Mouse (Mus musculus): Measurements from ENCODE around the gene Sptb. TPM values are rescaled to one million over a fixed set of nuclear protein-coding genes. Genes with fewer than 3 reads are reported as not detected.

Gene Sptb
- polyA plus RNA-seq, 1 experiment from 2014 or later = 3.8 TPM

- Histone ChIP-seq H3K4me3 (peak overlapping the region; percentile 47), H3K4me1 (peaks cover 13% of the 10 kb centered on the region), H3K27ac (replicated peaks) (peak overlapping the region; percentile 69), H3K36me3 (no peaks in the 10 kb centered on the region), H3K27me3 (ENCODE audit: low read depth, poor library complexity, severe bottlenecking) (peaks cover 10% of the 10 kb centered on the region), H3K9me3 (replicated peaks) (no peaks in the 10 kb centered on the region)
- WGBS = 6% methylated on average over 17 of the region's 17 CpGs
- DNase-seq (ENCODE audit: low spot score) = no peak
These were observed 15.4 kb downstream of the Sptb start for GRCm38 (mm10) chr12:76694801-76695505.

GRCm38 (mm10) chr12:76687498-76688200, 22.7 kb downstream of the Sptb start:
- 86% methylated on average over 10 of the region's 10 CpGs for WGBS
- Histone ChIP-seq H3K36me3 (no peaks in the 10 kb centered on the region), H3K27me3 (ENCODE audit: low read depth, poor library complexity, severe bottlenecking) (no peaks in the 10 kb centered on the region), H3K27ac (replicated peaks) (no peak overlapping the region), H3K9me3 (replicated peaks) (no peaks in the 10 kb centered on the region), H3K4me1 (peaks cover 4% of the 10 kb centered on the region; the same call in 1 of the 2 replicates), H3K4me3 (no peak overlapping the region)
- no peak for DNase-seq (ENCODE audit: low spot score)

DNA sequence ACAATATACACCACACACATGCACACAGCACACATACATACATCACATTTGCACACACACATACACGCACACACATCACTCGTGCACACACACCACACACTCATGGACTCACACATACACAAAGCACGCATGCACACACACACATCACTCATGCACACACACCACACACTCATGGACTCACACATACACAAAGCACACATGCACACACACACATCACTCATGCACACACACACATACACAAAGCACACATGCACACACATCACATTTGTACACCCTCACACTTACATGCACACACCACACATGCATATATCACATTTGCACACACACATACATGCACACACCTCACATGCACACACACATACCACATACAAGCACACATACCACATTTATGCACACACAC, 24.7 kb downstream of the Sptb start:
- H3K4me3 ChIP-seq = no peak overlapping the region
- H3K9me3 ChIP-seq (replicated peaks) = no peaks in the 10 kb centered on the region
- no peak overlapping the region for H3K27ac ChIP-seq (replicated peaks)
- no peaks in the 10 kb centered on the region for H3K36me3 ChIP-seq
- DNase-seq (ENCODE audit: low spot score) = no peak
- H3K4me1 ChIP-seq = peaks cover 4% of the 10 kb centered on the region; the same call in 1 of the 2 replicates
- no peaks in the 10 kb centered on the region for H3K27me3 ChIP-seq (ENCODE audit: low read depth, poor library complexity, severe bottlenecking)
- 94% methylated on average over 3 of the region's 3 CpGs for WGBS

- H3K27me3 ChIP-seq (ENCODE audit: low read depth, poor library complexity, severe bottlenecking) = no peaks in the 10 kb centered on the region
- WGBS = 65% methylated on average over 6 of the region's 6 CpGs
- peaks cover 4% of the 10 kb centered on the region; the same call in 1 of the 2 replicates for H3K4me1 ChIP-seq
- H3K27ac ChIP-seq (replicated peaks) = 0 out of 2 replicates have a peak overlapping the region, but pooled peaks have one; percentile 7
- no peak for DNase-seq (ENCODE audit: low spot score)
- no peaks in the 10 kb centered on the region for H3K9me3 ChIP-seq (replicated peaks)
- no peak overlapping the region for H3K4me3 ChIP-seq
- no peaks in the 10 kb centered on the region for H3K36me3 ChIP-seq
These were observed 25.9 kb downstream of the Sptb start for GRCm38 (mm10) chr12:76684493-76684892.

DNA sequence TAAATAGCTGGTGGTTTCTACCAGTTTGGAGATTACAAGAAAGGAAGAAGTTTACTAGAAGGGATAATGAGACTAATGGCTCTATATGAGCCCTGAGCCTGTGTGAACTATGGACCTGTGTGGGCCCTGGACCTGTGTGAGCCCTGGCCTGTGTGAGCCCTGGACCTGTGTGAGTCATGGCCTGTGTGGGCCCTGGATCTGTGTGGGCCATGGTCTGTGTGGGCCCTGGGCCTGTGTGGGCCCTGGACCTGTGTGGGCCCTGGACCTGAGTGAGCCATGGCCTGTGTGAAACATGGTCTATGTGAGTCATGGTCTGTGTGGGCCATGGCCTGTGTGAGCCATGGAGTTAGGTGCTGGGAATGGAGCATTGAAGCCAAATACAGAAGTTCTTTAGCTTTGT, 28.4 kb downstream of the Sptb start:
- DNase-seq (ENCODE audit: low spot score) = no peak
- no peaks in the 10 kb centered on the region for H3K9me3 ChIP-seq (replicated peaks)
- peaks cover 4% of the 10 kb centered on the region; the same call in 1 of the 2 replicates for H3K4me1 ChIP-seq
- H3K36me3 ChIP-seq = no peaks in the 10 kb centered on the region
- no peaks in the 10 kb centered on the region for H3K27me3 ChIP-seq (ENCODE audit: low read depth, poor library complexity, severe bottlenecking)
- H3K4me3 ChIP-seq = no peak overlapping the region
- H3K27ac ChIP-seq (replicated peaks) = no peak overlapping the region

DNA sequence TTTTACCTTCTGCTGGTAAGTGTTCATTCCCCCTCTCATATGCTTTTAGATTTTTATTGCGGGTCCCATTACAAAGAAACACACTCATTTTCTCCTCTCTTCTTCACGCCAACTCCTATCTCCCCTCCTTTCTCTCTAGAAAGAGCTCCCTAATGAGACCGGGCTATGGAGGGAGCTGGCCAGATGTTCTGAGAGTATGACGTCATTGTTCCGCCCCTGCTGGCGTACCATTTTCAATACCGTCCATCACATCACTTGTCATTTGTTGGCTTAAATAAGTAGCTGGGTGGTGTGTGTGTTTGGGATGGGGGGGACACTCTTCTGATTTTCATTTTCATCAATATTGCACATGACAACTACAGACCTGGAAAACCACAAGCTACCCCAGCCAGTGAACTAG, 33.3 kb downstream of the Sptb start:
- no peak overlapping the region for H3K27ac ChIP-seq (replicated peaks)
- H3K9me3 ChIP-seq (replicated peaks) = no peaks in the 10 kb centered on the region
- no peaks in the 10 kb centered on the region for H3K36me3 ChIP-seq
- DNase-seq (ENCODE audit: low spot score) = no peak
- no peak overlapping the region for H3K4me3 ChIP-seq
- no peaks in the 10 kb centered on the region for H3K27me3 ChIP-seq (ENCODE audit: low read depth, poor library complexity, severe bottlenecking)
- H3K4me1 ChIP-seq = peaks cover 27% of the 10 kb centered on the region
- WGBS = 81% methylated on average over 7 of the region's 7 CpGs

GRCm38 (mm10) chr12:76676477-76676876, 33.9 kb downstream of the Sptb start:
- H3K27ac ChIP-seq (replicated peaks) = peak overlapping the region; percentile 50; the same call in 1 of the 2 replicates

DNA sequence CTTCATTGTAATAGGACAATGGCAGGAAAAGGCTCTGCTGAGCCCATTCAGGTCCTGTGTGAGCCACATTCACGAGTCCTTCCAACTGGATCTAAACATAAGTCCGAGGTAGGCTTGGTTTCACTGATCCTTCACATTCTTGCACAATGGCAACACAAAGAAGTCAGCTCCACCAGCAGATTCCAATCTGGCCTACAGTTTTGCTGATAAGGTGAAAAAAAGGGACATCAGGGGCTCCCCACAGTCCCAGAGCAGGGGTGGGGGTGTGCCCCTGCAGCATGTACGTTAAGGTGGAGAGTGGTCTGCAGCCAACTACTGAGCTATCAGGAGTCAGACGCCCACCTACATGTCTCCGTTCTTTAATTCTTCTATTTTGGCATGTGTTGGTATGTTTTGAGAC, 35.0 kb downstream of the Sptb start:
- Histone ChIP-seq H3K4me1 (peaks cover 32% of the 10 kb centered on the region), H3K4me3 (no peak overlapping the region), H3K9me3 (replicated peaks) (no peaks in the 10 kb centered on the region), H3K27me3 (ENCODE audit: low read depth, poor library complexity, severe bottlenecking) (no peaks in the 10 kb centered on the region), H3K36me3 (no peaks in the 10 kb centered on the region), H3K27ac (replicated peaks) (peak overlapping the region; percentile 50; the same call in 1 of the 2 replicates)
- no peak for DNase-seq (ENCODE audit: low spot score)
- WGBS = 46% methylated on average over 5 of the region's 5 CpGs

More at GRCm38 (mm10) chr12:76676477-76676876, 33.9 kb downstream of the Sptb start:
- Histone ChIP-seq H3K4me3 (no peak overlapping the region), H3K27me3 (ENCODE audit: low read depth, poor library complexity, severe bottlenecking) (no peaks in the 10 kb centered on the region), H3K9me3 (replicated peaks) (no peaks in the 10 kb centered on the region), H3K4me1 (peaks cover 27% of the 10 kb centered on the region), H3K36me3 (no peaks in the 10 kb centered on the region)
- DNase-seq (ENCODE audit: low spot score) = no peak
- 91% methylated on average over 22 of the region's 22 CpGs for WGBS

GRCm38 (mm10) chr12:76673794-76674222, 36.5 kb downstream of the Sptb start:
- peaks cover 46% of the 10 kb centered on the region for H3K4me1 ChIP-seq
- no peaks in the 10 kb centered on the region for H3K9me3 ChIP-seq (replicated peaks)
- H3K27me3 ChIP-seq (ENCODE audit: low read depth, poor library complexity, severe bottlenecking) = no peaks in the 10 kb centered on the region
- no peaks in the 10 kb centered on the region for H3K36me3 ChIP-seq
- 81% methylated on average over 12 of the region's 12 CpGs for WGBS
- DNase-seq (ENCODE audit: low spot score) = no peak
- H3K27ac ChIP-seq (replicated peaks) = peak overlapping the region; percentile 1; the same call in 1 of the 2 replicates
- no peak overlapping the region for H3K4me3 ChIP-seq

GRCm38 (mm10) chr12:76672008-76672407, 38.3 kb downstream of the Sptb start:
- H3K27ac ChIP-seq (replicated peaks) = no peak overlapping the region
- DNase-seq (ENCODE audit: low spot score) = no peak
- no peaks in the 10 kb centered on the region for H3K36me3 ChIP-seq
- no peaks in the 10 kb centered on the region for H3K9me3 ChIP-seq (replicated peaks)
- H3K4me1 ChIP-seq = peaks cover 46% of the 10 kb centered on the region
- no peaks in the 10 kb centered on the region for H3K27me3 ChIP-seq (ENCODE audit: low read depth, poor library complexity, severe bottlenecking)
- H3K4me3 ChIP-seq = no peak overlapping the region
- 86% methylated on average over 8 of the region's 8 CpGs for WGBS

DNA sequence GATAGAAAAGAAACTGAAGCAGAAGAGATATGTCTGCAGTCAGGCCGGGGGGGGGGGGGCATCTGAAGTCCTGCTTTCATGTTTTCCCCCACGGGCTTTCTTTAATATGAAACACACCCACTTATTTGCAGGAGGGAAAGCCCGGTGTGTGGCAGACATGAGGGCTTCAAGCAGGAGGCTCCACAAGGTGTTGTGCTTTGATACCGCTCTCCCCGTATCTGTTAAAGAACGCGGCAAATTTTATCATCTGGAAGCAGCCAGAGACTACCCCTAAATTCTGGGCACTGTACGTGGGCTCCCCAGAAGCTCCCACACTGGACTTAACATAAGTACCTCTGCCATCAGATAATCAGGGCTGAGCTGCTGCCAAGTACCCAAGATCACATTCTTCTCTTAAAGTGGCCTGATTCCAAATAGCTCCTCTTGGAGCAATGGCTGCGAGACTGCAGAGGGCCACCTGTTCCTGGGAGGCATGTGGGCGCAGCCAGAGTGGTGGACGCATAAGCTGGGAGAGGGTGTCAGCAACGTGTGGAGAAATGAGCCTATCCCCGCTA, 39.7 kb downstream of the Sptb start:
- DNase-seq (ENCODE audit: low spot score) = no peak
- Histone ChIP-seq H3K36me3 (no peaks in the 10 kb centered on the region), H3K9me3 (replicated peaks) (no peaks in the 10 kb centered on the region), H3K27me3 (ENCODE audit: low read depth, poor library complexity, severe bottlenecking) (no peaks in the 10 kb centered on the region), H3K4me1 (peaks cover 40% of the 10 kb centered on the region), H3K27ac (replicated peaks) (peak overlapping the region; percentile 68; the same call in 1 of the 2 replicates), H3K4me3 (no peak overlapping the region)
- 72% methylated on average over 13 of the region's 13 CpGs for WGBS

DNA sequence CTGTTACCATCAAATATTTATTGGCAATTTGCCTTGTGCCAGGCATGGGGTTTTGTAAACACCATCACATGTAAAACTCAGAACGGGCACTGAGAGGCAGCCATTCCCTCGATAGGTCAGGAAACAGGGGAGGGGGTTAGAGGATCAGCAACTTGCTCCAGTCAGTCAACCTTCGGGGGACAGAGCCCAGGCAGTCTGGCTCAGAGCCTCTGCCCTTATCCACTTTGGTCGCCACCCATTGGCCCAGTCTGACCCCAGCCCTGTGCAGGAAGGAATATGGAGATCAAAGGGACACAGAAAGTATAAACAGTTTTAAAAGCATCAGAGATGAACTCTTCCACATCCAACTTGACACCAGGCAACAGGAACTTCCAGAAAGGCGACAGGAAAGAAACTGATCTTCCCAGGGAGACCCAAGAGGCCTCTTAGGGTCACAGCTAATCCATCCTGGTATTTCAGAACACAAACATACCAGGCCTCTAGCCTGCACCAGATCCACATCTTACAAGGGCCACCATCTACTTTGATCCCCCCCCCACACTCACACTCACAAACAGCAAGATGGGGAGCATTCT, 40.3 kb downstream of the Sptb start:
- WGBS = 25% methylated on average over 5 of the region's 5 CpGs

More for the DNA sequence above, 40.3 kb downstream of the Sptb start:
- Histone ChIP-seq H3K9me3 (replicated peaks) (no peaks in the 10 kb centered on the region), H3K27ac (replicated peaks) (peak overlapping the region; percentile 68; the same call in 1 of the 2 replicates), H3K36me3 (no peaks in the 10 kb centered on the region), H3K4me3 (no peak overlapping the region), H3K4me1 (peaks cover 38% of the 10 kb centered on the region), H3K27me3 (ENCODE audit: low read depth, poor library complexity, severe bottlenecking) (no peaks in the 10 kb centered on the region)
- DNase-seq (ENCODE audit: low spot score) = no peak
